Mouse (Mus musculus) lung, postnatal 36 days (tissue): ENCODE measurements at regions not wholly inside any gene's neighbourhood (a gene's known extent, or its start where the extent isn't known, plus 50 kb on each side); places are given as distances from the start of the nearest gene placed in this dataset.
A peak's percentile ranks its signal among the peaks of the same experiment; 100 is the strongest.

Source experiments
- DNase-seq: peaks from one replicate; pipeline ENCODE4 v3.0.0; 2022; ENCODE audit warnings: mixed read lengths

DNA sequence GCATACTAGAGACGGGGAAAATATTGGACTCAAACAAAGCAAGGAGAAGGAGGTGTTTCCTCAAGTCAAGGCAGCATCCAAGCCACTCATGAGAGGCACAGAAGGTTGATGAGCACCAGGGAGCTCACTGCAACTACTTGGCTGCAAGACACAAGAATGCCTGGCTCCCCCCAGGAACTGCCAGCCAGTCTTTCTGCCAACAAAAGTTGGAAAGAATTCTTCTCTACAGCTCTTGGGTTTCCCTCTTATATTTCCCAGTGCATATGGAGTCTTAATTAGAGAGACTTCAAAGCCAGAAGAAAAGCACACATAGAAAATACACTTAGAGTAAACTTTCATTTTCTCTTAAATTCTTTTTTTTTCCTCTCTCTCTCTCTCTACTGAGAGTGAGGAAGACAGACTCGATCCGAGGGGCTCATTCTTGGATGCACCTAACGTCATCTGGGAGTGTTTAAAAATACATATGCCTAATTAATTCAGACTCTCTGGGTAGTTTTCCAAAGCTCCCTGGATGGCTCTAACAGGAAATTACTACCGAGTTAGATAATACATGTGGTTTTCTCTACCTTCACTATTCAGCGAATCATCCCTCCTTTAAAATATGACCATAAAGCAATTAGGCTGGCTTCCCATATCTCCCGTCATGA, 222.7 kb downstream of the Fam84b start:
- DNase-seq: no peak

- DNase-seq: peak; percentile 12
These were observed 234.8 kb downstream of the Fam84b start for GRCm38 (mm10) chr15:60618801-60619200.

DNA sequence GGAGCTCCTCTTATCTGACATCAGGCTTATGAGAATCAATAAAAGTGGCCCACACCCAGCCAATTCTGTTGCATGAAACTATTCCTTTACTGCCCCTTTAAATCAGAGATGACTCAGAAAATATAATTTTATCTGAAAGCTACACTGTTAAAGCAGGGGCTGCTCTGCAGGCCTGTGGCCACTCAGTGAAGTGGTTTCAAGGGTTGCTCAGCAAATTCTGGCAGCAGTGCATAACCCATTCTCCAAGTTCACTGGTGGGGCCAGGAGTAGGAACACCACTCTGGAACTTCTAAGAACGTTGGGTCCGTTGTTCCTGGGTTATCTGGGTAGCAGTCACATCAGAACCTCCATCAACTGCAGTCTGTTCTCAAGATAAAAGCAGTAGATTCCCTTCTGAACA, 236.2 kb downstream of the Fam84b start:
- DNase-seq: peak; percentile 15

- DNase-seq: no peak
These were observed 251.7 kb downstream of the Fam84b start for GRCm38 (mm10) chr15:60601885-60602284.

GRCm38 (mm10) chr15:60577084-60577483, 276.5 kb downstream of the Fam84b start:
- DNase-seq: no peak

DNA sequence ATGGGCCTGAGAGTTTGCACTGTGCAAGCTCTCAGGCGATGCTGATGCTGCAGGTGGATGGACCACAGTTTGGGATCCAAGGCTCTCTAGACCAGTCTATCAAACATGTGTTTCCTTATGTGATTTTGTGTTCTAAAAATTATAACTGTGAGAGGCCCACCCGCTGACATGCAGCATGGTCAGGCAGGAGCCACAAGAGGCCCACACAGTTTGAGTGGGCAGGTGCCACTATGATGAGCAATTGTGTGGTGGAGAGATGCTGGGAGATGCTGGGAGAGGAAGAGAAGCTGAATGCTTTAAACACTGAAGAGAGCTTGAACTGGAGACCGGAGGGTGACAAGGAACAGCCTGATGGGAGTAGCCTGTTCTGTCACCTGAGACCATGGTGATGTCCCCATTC, 287.3 kb downstream of the Fam84b start:
- no peak for DNase-seq

GRCm38 (mm10) chr15:60565017-60565416, 288.6 kb downstream of the Fam84b start:
- no peak for DNase-seq

GRCm38 (mm10) chr15:60560641-60561040, 292.9 kb downstream of the Fam84b start:
- DNase-seq: no peak

DNA sequence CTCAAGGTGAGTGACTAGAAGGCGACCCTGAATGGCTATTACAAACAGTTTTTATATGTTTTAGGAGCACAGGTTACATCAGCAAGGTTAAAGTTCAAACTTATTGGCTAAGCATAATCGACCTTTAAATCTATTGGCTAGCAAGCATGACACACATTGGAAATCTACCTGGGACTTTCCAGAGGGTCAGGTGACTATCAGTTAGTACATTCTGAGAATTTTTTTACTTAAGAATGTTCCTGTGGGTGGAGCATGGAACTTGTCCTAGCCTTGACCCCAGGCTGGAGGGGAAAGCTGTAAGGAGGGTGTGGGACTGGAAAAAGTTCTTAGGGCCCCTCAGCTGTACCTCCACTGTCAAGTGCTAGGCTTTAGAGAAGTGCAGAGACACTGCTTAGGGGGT, 297.9 kb downstream of the Fam84b start:
- DNase-seq: no peak

- no peak for DNase-seq
These were observed 299.0 kb downstream of the Fam84b start for GRCm38 (mm10) chr15:60554587-60554986.

GRCm38 (mm10) chr15:60548045-60548444, 305.5 kb downstream of the Fam84b start:
- DNase-seq: no peak

- DNase-seq: no peak
These were observed 316.4 kb downstream of the Fam84b start for GRCm38 (mm10) chr15:60537191-60537590.

GRCm38 (mm10) chr15:60534701-60535100, 318.9 kb downstream of the Fam84b start:
- peak; percentile 28 for DNase-seq

- DNase-seq: peak; percentile 37
These were observed 336.8 kb downstream of the Fam84b start for GRCm38 (mm10) chr15:60516810-60517209.

DNA sequence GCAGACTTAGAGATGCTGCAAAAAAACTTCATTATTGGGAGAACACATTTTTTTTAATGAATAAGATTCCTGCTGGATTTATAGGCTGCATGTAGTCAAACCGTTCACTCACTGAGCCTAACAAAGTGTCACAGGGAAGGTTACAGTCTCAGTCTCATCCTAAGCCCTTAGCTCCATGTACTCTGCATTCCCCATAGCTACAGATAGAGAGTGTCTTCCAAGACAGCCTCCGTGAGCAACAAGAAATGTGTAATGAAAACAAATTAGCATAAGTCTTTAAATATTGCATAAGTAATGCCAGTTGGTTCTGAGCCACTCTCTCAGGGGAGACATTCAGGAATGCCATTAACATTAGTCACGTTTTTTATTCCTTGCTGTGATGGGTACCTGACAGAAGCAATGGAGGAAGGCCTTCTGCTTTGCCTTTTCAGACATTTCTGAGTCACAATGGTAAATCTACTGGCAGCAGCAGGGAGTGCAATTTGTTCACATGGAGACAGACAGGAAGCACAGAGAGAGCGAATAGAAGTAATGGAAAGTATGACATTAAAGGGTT, 376.7 kb downstream of the Fam84b start:
- DNase-seq: no peak

- no peak for DNase-seq
These were observed 378.5 kb downstream of the Fam84b start for GRCm38 (mm10) chr15:60475086-60475485.

DNA sequence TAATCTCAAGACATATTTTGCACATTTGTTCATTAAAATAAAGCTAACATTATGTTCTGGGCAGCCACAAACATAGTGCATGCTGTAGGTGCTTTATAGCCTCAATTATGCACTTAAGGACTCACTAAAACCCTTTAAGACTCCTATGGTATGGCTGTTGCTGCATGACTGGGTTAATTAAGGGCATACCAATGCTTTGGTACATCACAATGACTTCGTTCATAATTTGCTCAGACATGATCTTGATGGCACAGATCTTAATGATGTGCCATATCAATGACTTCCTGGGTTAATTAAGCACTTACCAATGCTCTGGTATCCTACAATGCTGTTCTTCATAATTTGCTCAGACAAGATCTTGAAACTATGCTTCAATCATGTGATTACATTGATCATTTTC, 415.5 kb upstream of the 4933412E24Rik start:
- no peak for DNase-seq

DNA sequence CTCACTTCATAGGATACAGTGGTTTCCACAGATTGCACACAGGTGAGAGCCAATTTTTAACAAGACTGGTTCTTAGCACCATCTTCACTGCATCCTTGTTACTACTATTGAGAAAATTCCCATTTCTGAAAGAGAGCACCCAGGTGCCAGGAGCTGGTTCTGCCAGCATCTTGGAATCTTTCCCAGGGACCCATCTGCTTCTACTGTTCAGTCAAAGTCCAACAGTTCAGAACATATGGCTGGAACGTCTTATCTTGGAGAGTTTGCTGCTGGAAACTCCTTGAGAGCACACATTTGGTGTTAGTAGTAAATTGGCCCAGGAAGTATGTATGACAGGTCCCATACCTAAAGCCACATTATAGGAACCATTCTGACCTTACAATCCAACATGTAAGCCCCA, 402.7 kb upstream of the 4933412E24Rik start:
- DNase-seq: no peak

DNA sequence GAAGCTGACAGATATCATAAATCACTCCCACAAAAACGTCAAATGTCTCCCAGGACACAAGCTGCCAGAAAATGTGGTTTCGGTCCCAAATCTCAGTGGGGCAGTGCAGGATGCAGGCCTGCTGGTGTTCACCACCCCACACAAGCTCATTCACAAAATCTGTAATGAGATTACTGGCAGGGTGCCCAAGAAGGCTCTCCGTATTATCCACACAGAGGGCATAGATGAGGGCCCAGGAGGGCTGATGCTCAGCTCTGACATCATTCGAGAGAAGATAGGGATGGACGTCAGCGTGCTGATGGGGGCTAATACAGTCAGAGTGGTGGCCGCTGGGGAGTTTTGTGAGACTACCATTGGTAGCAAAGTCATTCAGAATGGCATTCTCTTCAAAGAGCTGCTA, 375.9 kb upstream of the 4933412E24Rik start:
- no peak for DNase-seq

GRCm38 (mm10) chr15:60390336-60390735, 373.9 kb upstream of the 4933412E24Rik start:
- DNase-seq: no peak

DNA sequence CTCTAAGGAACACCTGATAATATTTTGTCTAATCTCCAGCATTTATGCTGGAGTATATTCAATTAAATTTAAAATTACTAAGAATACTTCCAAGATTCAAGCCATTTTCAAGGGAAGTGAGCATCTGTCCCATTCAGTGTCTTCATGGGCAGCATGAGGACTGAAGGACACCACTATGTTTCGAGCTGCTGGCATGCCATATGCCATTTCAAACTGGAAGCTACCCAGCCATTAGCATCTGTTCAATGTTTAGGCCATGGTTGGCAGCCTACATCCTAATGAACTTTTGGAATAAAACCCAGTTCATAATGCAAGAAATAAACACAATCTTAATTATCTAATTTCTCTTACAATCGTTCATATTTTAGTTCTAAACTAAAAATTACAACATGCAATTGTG, 371.5 kb upstream of the 4933412E24Rik start:
- DNase-seq: no peak
